Mouse (Mus musculus) frontal cortex, postnatal 14 days (tissue): ENCODE data around the gene Pik3c2b.
"Not testable (repeated sequence)": the region's sequence is repeated elsewhere in the genome, so short reads cannot be mapped to it uniquely, and the experiment has no call there.

Experiments used
- DNase-seq, 2 experiments: peaks; one replicate each; pipeline ENCODE4 v3.0.0; 2022; ENCODE audit warnings: low spot score in 2 of 2

Gene Pik3c2b

DNA sequence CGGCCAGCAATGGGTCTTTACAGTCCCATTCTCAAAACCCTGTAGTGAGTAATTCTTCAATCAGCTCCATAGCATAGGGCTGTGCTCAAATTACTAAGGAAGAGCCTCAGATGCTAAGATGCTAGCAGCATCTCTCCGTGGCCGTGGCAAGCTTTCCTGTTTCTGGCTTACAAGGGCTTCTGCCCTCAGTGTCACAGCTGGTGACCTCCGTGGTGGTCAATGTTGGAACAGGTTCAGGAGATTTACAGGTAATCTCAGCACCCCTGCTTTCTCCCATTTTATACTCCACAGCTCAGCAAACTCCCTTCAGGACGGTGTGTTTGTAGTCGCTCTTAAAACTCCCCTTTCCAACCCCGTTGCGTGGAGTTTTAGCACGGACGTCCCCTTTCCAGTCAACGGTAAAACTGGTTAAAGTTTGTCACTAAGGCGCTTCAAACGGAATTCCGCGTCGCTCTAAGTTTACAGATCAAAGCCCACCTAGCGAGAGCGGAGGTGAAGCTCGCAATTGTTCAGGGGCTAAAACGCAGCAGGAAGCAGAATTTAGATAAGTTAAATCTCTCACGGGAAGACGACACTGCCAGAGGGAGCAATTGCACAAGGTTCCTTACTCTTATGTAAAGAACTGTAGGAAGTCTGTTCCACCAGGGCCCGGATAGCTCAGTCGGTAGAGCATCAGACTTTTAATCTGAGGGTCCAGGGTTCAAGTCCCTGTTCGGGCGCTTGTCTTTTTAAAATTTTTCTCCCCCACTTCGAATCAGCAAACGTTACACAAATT lies 12.0 kb upstream of the Pik3c2b start:
- peak; percentile 48 to 70 for DNase-seq

DNA sequence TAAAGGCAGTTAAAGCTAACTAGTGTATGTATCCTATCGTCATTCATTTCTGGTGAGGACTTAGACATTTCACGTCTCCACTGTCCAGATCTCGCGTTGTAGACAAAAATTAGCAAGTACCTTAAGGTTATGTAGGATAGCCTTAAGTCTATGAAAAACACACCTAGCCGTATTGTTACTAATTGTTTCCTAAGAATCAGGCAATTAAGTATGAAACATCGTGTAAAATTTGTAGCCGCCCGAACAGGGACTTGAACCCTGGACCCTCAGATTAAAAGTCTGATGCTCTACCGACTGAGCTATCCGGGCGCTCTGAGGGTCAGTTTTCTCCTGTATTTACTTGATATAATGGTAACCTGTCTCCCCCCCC lies 11.4 kb upstream of the Pik3c2b start:
- peak in 1 of 2 experiments; percentile 53 for DNase-seq

DNA sequence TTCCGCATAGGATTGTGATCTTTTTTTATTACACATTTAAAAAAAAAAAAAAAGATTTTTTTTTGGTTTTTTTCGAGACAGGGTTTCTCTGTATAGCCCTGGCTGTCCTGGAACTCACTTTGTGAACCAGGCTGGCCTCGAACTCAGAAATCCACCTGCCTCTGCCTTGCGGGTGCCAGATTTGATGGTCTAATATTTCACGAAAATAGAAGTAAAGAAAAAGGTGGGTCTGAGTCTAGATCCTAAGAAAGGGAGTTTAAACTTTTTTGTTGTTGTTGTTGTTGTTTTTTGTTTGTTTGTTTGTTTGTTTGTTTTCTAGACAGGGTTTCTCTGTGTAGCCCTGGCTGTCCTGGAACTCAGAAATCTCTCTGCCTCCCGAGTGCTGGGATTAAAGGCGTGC lies 10.8 kb upstream of the Pik3c2b start:
- DNase-seq: not testable (repeated sequence)

DNA sequence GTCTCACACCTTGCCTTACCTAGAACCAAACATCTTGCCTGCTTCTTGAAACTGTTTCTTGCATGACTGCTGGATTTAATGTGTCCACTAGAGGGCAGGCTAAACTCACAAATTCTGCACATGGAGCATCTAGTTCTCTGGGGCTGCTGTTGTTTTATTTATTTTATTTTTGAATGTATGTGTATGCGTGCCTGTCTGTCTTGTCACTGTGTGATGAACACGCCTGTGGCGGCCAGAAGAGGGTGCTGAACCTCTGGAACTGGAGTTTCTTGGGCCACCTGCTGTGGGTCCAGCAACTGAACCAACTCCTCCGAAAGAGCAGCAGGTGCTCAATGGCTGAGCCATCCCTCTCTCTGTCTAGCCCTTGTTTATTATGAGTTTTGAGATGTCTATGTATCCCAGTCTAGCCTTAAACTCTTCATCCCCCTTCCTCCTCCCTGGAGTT lies 5.9 kb upstream of the Pik3c2b start:
- DNase-seq: no peak

DNA sequence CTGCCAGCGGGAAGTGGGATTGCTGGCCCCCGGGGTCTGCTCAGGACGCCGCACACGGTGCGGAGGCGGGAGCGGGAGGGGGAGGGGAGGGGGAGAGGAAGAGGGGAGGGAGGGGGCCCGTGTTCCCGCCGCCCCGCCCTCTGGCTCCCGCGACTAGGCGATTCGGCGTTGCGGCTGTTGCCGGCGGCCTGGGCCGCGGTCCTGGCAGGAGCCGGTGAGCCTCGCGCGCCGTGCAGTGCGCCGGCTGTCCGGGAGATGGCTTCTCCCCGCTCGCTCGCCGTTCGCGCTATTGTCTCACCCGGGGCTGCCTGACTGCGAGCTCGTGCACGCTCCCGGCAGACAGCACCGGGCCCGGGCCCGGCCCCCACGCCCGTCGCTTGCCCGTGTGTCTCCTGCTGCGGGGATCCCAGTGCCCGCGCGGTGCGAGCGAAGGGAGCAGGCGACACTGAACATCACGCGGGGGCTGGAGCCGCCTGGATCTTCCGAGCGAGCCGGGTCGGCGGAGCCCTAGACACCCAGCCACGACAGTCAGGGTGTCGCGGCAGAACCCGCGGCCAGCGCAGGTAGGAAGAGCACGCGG lies 484 bp downstream of the Pik3c2b start:
- peak; percentile 53 to 63 for DNase-seq

DNA sequence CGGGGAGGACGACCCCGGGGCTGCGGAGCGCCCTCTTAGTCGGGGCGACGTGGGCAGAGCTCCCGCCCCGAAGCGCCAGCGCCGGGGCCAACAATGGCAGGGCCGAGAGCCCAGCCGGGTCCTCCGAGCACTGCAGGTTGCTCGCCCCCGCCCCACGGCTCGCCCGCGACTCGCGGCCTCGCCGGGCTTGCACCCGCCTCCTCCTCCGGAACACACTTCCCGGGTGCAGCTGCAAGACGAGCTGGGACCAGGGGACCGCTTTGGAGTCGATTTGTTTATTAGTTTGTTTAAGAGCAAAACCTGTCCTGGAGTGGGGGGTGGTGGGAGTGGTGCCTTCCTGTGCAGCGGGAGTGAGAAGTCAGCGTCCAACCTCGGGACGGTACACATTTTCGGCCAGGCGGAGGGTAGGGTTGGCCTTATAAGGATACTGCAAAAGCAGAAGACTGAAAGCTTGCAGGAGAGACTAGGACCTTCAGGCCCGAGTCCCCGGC lies 1.0 kb downstream of the Pik3c2b start:
- no peak for DNase-seq

DNA sequence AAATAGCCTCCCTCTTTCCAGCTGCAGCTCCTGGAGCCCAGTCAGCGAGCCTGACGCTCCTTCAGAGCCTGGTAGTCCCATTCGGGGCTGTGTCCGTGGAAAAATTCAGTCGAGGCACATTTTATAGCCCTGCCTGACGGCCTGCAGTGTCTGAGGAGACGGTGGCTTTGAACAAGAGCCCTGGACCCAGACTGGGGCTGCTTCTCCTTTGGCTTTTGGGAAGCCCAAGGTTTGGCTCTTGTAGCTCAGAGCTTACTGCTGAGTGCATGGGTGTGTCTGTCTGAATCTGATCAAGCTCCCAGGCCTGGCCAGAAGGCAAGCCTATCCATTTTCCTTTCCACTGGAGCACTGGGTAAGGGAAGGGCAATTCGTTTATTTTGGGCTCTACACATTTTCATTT lies 2.1 kb downstream of the Pik3c2b start:
- no peak for DNase-seq

DNA sequence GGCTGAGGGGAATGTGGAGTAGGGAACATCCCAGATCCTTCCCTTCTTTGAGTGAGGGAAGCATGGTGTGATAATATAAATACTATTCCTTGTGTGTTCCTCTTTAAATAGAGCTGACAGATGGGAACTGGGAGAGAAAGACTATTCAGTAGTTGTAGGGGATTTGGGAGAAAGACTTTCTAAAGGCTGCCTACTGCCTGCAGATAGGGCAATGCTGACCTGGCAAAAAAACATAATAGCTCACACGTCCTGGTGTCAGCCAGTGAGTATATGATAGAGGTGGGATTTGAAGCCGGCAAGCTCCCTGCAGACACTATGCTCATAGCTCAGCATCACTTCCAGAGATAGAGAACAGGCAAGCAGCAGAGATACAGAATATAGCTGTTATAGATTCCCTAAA lies 3.2 kb downstream of the Pik3c2b start:
- no peak for DNase-seq

DNA sequence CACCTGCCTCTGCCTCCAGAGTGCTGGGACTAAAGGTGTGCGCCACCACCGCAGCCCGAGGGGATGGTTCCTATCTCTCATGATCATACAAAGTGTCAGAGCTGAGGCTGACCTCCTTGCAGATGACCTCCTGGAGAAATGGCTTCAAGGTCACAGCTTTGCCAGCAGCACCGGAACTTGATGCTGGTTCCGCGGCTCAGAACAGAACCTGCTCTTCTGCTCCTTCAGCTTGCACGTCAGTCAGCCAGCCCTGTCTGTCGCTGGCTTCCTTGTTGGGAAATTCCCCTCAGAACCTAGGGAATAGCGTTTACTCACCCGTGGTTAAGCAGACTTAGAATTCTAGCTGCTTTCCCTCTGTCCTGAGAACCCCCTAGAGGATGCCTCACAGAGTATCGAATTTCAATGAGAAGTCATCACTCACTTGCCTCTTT lies 4.5 kb downstream of the Pik3c2b start:
- DNase-seq: no peak

DNA sequence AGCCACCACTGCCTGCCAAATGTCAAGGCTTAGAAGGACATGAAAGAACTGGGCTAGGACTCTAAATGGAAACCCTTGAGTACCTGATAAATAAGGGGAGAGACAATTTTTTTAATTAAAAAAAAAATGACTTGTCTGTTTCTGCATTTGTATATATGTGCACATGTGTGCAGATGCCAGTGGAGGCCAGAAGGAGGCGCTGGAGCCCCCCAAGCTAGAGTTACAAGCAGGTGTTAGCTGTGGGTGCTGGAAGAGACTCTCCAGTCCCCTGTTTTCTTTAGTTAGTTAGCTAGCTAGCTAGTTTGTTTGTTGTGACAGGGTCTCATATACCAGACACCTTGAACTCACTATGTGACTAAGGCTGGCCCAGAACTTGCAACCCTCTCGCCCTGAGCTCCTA lies 6.4 kb downstream of the Pik3c2b start:
- DNase-seq: no peak

DNA sequence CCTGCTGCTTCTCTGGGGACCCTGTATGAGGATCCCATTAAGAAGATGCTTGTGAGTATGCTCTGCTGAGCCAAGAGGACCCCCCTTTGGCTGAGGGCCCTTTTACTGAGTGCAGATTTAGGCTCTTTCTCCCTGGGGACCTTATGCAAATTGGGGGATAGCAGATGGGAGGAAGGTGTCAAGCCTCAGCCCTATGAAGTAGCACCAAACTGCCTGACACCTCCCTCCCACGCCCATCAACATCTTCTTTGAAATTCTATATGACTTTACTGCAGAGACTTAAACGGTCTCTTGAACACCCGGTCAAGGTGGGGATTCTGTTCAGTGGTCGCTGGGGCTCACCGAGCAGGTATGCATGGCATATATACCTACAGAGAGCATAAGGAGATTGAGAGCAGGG lies 7.6 kb downstream of the Pik3c2b start:
- DNase-seq: no peak

DNA sequence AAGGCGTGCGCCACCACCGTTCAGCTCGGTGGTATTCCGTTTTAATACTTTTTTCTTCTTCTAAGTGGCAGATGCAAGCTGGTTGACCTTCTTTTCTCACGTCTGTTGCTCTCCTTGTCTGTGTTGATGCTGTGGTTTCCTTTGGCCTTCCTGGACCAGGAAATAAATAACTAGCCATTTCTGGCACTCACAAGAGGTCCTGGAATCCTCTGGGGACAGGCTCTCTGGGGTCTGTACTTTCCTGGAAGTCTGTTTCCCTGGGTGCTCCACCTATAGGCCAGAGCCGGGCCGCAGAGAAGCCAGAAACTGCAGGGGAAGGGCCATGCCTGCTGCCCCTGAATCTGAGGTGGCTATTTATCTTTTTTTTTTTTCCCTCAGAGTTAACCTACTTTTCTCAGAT lies 8.9 kb downstream of the Pik3c2b start:
- DNase-seq: no peak

DNA sequence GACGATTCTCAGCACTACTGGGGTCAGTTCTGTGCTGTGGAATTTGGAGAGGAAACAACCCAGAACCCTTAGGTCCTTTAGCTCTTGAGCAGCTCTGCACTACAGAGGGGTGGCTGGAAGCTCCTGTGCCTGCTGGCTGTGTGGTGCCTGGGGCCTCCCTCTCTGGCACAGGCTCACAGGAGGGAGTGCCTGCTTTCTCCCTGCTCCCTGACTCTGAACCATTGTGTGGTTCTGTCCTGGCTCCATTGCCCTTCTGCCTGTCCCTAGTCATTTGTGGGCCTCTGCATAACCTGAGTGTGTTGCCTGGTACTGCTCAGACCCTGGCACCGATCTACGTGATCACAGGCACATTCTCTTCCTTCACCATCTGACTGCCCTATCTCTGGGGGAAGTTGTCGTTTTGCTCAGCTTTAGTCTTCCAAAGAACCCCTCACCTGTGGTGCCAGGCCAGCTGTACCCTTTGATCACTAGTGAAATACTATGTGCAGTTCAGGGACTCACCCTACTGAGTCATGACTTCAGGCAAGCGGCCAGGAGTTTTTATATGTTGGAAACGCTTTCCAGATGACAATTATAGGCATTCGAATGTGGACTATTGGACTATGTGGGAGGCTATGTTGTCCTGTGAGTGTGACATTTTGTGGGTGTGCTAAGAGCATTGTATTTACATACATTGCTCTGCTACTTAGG lies 12.0 kb downstream of the Pik3c2b start:
- no peak for DNase-seq

DNA sequence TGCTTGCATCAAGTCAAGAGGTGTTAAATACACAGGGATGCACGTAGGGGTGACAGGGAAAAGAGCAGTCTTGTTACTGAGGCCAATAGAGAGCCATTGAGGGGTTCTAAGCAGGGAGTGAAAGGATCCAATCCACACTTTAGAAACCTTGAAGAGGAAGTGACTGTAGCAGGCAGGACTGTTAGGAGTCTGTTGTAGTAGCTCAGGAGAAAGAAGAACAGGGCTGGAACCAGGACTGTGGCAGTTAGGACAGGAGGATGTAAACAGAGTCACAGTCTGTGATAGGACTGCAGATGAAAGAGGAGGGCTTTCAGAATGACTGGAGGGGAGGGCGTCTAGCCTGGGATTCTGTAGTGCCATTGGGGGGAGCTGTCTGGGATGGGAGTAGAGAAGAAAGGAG lies 14.1 kb downstream of the Pik3c2b start:
- DNase-seq: no peak

DNA sequence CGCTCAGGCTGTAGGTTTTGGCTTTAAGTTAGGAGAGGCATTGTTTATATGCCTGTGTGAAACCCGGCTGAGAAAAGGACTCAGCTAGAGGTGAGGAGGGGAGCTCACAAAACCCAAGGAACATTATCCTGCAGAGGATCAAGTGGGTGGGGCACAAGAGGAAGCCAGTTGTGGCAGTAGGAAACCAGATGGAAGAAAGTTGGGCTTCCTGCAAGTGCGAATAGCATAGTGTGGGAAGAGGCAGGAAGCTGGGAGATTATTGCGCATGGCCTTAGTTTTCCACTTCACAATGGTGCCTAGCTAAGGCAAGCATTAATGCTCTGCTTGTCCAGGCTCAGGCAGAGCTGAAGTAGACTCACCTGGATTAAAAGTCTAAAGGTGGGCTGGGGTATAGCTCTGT lies 15.2 kb downstream of the Pik3c2b start:
- DNase-seq: no peak

DNA sequence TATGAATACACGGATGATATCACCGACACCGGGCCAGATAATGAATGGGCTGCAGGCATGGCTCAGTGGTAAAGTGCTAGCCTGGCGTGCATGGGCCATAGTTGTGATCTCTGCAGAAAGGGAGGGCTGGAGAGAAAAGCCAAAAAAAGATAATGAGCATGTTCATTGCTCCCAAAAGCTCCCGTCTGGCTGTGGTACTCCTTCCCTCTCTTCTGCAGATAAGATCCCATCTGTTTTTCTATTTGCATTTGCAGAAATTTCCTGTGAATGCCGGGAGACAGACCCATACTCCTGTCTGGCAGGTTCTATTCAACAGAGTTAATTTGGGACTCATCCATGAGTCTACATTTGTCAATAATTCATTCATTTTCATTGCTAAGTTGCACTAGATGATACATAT lies 17.7 kb downstream of the Pik3c2b start:
- DNase-seq: no peak

DNA sequence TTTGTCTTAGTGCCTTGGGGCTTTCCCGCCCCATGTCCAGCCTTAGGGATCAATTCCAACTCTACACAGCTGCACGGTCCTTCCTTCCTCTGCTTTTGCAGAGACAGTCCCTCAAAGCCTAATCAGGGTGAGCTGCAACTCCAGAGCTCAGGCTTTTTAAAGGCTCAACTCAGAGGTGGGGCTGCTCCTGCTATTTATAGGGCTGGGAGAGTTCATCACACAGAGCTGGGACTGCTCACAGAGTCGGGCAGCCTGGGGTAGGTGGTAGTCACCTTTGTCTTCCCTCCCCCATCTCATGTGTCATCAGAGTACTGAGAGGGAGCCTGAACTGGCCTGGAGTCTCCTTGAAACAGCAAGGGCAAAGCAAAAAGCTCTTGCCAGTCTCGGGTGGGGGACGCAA lies 22.8 kb downstream of the Pik3c2b start:
- no peak for DNase-seq

DNA sequence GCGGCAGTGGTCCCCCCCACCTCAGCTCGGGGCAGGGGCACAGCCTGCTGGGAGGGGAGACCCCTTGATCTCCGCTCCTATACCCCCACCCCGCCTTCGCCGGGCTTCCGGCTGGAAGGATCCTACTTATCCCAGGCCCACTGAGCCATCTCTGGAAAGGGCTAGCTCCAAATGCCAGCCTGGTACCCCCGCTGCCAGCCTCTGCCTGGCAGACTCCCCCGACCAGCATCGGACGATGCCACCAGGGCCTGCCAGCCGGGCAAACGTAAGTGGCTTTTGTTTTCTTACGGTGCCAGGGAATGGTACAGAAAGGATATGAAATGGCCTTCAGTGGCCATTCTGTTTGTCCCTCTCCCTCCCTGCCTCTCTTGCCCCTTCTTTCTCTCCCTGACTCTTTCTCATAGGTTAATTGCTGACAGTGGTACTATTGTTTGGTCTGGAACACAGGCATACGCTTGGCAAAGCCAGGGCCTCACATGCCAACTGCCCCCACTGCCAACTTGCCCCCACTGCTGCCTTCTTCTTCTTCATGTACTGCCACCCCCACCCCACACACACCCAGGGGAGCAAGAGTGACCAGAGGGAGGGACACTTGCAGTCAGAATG lies 23.3 kb downstream of the Pik3c2b start:
- DNase-seq: no peak

DNA sequence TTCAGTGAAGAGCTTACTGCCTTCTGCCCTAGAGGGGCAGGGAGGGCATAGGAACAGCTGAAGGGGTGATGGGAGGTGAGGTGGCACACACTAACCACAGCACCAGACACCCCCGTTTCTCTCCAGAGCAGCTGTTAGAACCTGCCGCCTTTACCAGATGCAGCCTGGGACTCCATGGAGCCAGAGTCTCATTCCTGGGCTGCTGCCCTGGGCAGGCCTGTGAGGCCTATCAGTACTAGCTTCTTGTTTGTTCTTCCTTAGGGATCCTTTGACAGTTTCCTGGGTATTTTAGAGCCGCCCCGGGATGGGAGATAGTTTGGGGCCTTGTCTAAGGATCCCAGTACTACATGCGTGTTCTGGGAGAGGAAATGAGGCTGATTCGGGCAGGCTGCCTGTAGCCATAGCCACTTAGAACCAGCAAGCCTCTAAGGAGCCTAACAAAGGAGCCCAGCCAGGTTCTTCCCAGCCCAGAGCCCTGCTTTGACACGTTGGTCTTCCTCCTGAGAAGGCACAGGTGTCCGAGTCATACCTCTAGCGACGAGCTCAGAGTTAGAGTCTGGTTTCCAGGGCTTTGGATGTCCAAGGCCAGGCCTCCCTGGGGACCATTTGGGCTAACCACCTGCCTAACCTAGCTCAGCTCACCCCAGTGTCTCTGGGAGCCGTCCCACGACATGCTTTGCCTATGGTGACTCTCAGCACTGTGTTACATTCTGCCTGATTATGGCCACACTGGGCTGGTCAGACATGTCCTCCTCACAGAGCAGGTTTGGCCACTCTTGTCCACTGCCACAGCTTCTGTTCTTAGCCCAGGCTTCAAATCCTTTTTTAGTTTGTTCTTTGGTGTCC lies 24.0 kb downstream of the Pik3c2b start:
- DNase-seq: no peak

DNA sequence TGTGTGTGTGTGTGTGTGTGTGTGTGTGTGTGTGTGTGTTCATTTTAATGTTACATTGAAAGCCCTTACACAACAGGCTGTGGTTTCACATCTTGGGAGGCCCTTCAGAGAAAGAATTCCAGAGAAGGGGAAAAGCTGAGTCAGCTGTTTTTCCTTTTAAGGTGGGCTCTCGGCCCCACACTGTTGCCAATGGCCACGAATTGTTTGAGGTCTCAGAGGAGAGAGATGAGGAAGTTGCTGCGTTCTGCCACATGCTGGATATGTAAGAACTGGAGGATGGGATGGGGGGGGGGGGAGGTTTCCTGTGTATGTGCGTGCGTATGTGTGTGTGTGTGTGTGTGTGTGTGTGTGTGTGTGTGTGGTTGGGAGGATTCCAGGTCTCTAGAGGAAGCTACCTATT lies 24.7 kb downstream of the Pik3c2b start:
- no peak for DNase-seq

DNA sequence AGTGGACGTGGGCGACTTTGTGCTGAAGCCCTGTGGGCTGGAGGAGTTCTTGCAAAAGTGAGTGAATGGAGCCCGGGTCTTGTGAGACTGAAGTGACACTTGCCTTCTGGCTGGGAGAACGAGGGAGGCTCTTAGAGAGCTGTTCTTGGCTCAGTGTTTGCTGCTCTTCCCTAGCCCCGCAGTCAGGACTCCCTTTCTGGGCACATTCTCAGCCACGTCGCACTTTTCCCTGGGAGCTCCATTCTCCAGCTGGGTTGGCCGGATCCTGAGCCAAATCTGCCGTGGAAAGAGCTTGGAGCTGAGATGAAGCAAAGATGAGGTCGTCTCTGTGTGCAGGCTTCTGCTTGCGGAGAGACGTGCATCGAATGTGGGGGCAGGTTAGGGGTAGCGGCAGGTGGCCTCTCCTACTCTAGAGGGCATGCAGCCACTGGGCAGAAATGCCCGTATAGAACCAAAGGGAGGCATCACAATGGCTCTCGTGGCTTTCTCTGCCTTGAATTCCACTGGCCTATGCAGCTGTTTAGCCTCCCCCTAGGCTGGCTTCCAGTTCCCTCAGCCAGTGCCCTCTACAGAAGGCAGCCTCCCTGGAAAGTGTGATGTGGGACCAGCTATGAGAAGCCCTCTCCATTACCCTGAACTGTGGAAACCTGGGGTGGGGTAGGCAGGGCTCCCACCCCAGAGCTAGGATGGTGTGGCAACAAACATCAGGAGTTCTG lies 26.4 kb downstream of the Pik3c2b start:
- peak in 1 of 2 experiments; percentile 47 for DNase-seq
